Mouse (Mus musculus): Measurements from ENCODE around the gene Cldnd2.
A peak's percentile ranks its signal among the peaks of the same experiment; 100 is the strongest.

DNA sequence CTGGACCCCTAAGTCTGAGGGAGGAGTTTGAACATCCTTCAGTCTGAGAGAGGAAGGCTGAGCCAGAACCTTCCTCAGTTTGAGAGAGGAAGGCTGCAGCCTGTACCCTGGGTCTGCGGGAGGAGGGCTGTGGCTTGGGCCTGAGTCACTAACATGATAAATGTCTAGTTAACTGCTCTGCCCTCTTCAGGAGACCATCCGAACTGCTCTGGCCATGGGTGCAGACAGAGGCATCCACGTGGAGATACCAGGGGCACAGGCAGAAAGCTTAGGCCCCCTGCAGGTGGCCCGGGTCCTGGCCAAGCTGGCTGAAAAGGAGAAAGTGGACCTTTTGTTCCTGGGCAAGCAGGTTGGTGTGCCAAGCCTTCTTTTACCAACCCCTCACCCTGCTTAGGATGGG lies 12.0 kb downstream of the Cldnd2 start:
- TF ChIP-seq CTCF (IDR thresholded peaks at IDR 0.05; ENCODE audit: low read depth, low read length) (peak; percentile 39), POLR2A (IDR thresholded peaks at IDR 0.05; ENCODE audit: extremely low read depth, insufficient read depth, low read length) (no peak)

Data from liver, adult 2 months (tissue).